Mouse (Mus musculus) left cerebral cortex, postnatal 36 days (tissue): ENCODE data around the gene Prrt3. TPM values are rescaled to one million over a fixed set of nuclear protein-coding genes. Genes with fewer than 3 reads are reported as not detected.

ENCODE experiments used
- DNase-seq, 2 experiments: peaks; one replicate each; pipeline ENCODE4 v3.0.0; 2021 to 2022; ENCODE audit warnings: low spot score in 2 of 2, mixed read lengths in 1 of 2
- intact Hi-C: fragments of 180-260 bp; cut with DNase I; formaldehyde crosslinking; loops from one replicate; pipeline ENCODE4 v1.15.1; 2025
- microRNA-seq: library from miRNA; unstranded; fragments of <30 nt; microRNA quantifications from one replicate; pipeline ENCODE4 v1.2.0, GENCODE M21; 2022
- total RNA-seq, 2 experiments: library from RNA; stranded (reverse); gene quantifications; 2 replicates each; pipeline ENCODE4 v1.2.3; 2021

Gene Prrt3
- total RNA-seq, 2 experiments from 2014 or later: 59.4 to 59.9 TPM

- DNase-seq: no peak
- intact Hi-C loops: no loop called here
Observed at GRCm38 (mm10) chr6:113458635-113459034, 43.1 kb downstream of the Prrt3 start.

- no peak for DNase-seq
- intact Hi-C loops: no loop called here
Observed at GRCm38 (mm10) chr6:113457952-113458534, 43.7 kb downstream of the Prrt3 start, which contains the start of gene Il17re. Gene Il17re (plus strand): TSS chr6:113458484.

GRCm38 (mm10) chr6:113455007-113455406, 46.7 kb downstream of the Prrt3 start:
- intact Hi-C loops: no loop called here
- no peak for DNase-seq

GRCm38 (mm10) chr6:113451839-113452238, 49.9 kb downstream of the Prrt3 start:
- intact Hi-C loops: no loop called here
- DNase-seq: no peak

- DNase-seq: no peak
- intact Hi-C loops: no loop called here
Observed at GRCm38 (mm10) chr6:113447639-113448038, 54.1 kb downstream of the Prrt3 start.

- intact Hi-C loops: loop anchor here (5.0 kb wide), 2 partner anchors 38 to 88 kb away; partner anchors contain the start of genes Creld1, Emc3 and Fancd2
- no peak for DNase-seq
Observed at GRCm38 (mm10) chr6:113444207-113444965, 57.3 kb downstream of the Prrt3 start.

Small RNAs within 50 kb of the gene (microRNA-seq; reads per million reads assigned to microRNA genes)
- not detected for gene Gm23365

Other genes with a start within 250 kb of the Prrt3 start
- gene Cpne9, start 219.6 kb downstream of the Prrt3 start, total RNA-seq: 10 to 100 TPM; 76.4 to 79.5 TPM
- gene Brpf1, start 194.8 kb downstream of the Prrt3 start, total RNA-seq: 10 to 100 TPM; 29.0 to 30.3 TPM
- 1 to 10 TPM; 6.5 to 7.1 TPM for gene Ogg1, start 175.0 kb downstream of the Prrt3 start, total RNA-seq
- gene Camk1, start 157.9 kb downstream of the Prrt3 start, total RNA-seq: 100 to 1,000 TPM; 106 to 123 TPM
- 10 to 100 TPM; 52.0 to 55.2 TPM for gene Tada3, start 124.0 kb downstream of the Prrt3 start, total RNA-seq
- 100 to 1,000 TPM; 245 to 295 TPM for gene Arpc4, start 123.8 kb downstream of the Prrt3 start, total RNA-seq
- 10 to 100 TPM in 1 of 2 experiments, 1 to 10 TPM in 1; 9.3 to 14.2 TPM for gene Ttll3, start 112.7 kb downstream of the Prrt3 start, total RNA-seq
- 10 to 100 TPM; 17.1 to 19.0 TPM for gene Rpusd3, start 82.6 kb downstream of the Prrt3 start, total RNA-seq
- gene Cidec, start 66.2 kb downstream of the Prrt3 start, total RNA-seq: not detected
- 10 to 100 TPM; 38.0 to 41.8 TPM for gene Jagn1, start 59.4 kb downstream of the Prrt3 start, total RNA-seq
- gene Il17re, start 43.4 kb downstream of the Prrt3 start, total RNA-seq: under 1 TPM; 0.54 to 0.57 TPM
- 1 to 10 TPM; 4.7 to 5.3 TPM for gene Il17rc, start 30.5 kb downstream of the Prrt3 start, total RNA-seq
- gene Creld1, start 18.6 kb downstream of the Prrt3 start, total RNA-seq: 100 to 1,000 TPM; 102 to 119 TPM
- gene Emc3, start 29.7 kb upstream of the Prrt3 start, total RNA-seq: 10 to 100 TPM; 71.7 to 81.1 TPM
- gene Fancd2, start 29.8 kb upstream of the Prrt3 start, total RNA-seq: 1 to 10 TPM; 1.5 to 3.3 TPM
- gene Fancd2os, start 98.8 kb upstream of the Prrt3 start, total RNA-seq: under 1 TPM in 1 of 2 experiments, not detected in 1; 0.32 TPM
- 100 to 1,000 TPM; 218 to 259 TPM for gene Brk1, start 102.8 kb upstream of the Prrt3 start, total RNA-seq
- gene Vhl, start 122.0 kb upstream of the Prrt3 start, total RNA-seq: 10 to 100 TPM; 48.1 to 49.8 TPM
- gene Irak2, start 136.5 kb upstream of the Prrt3 start, total RNA-seq: 10 to 100 TPM; 21.0 to 24.9 TPM
- gene Tatdn2, start 195.1 kb upstream of the Prrt3 start, total RNA-seq: 10 to 100 TPM; 71.2 to 75.5 TPM
- gene Ghrl, start 217.9 kb upstream of the Prrt3 start, total RNA-seq: not detected
- 10 to 100 TPM; 64.4 to 65.6 TPM for gene Sec13, start 238.8 kb upstream of the Prrt3 start, total RNA-seq